Mouse (Mus musculus): Measurements from ENCODE around the gene Pgr.

The Pgr gene

DNA sequence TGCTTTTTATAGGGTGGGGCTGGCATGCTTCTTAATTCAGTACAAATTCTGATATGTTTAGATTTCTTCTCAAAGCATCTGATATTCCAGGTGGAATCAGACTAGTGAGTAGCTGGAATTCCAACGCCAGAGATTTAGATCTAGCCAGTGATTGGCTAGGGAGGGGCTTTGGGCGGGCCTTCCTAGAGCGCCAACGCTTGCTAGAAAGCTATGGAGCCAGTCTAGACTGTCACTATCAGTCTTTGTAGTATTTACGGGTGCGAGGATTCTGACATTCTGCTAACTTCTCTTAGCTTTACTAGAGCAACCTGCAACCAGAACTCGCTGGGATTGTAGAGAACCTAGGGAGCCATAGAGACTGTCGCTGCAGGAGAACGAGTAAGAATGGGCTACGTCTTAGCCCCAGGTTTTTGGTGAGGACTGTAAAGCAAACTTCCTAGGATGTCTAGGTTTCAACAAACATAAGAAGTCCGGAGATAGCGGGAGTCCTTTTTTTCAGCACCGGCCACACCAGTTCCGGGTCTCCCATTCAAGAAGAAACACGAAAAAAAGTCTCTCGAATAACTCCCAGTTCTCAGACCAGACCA, at the start of gene Pgr:
Gene Pgr, plus strand, starts transcription at position 218 of the 587 bp plus-strand sequence.
- DNase-seq, result peak; percentile 23 to 33

GRCm38 (mm10) chr9:8857455-8857854, 42.2 kb upstream of the Pgr start:
- no peak for DNase-seq

DNA sequence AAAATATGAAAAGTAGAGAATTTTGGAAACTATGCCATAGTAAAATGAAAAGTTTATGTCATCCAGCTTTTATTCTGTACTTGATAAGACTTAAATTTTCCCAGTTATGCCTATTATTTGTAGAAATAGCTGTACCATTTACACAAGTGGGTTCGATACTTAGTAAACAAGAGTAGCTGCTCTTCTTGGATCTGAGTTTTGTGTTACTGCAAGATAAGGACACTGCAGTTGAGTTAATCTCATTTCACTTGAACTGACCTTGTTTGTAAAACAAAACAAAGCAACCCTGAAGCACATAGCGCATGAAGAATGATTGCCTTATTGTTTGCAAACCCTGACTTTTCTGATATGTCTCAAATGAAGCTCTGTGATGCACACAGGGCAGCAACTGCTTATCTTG, 31.1 kb upstream of the Pgr start:
- no peak for DNase-seq

- no peak for DNase-seq
Observed at GRCm38 (mm10) chr9:8895205-8895604, 4.4 kb upstream of the Pgr start.

DNA sequence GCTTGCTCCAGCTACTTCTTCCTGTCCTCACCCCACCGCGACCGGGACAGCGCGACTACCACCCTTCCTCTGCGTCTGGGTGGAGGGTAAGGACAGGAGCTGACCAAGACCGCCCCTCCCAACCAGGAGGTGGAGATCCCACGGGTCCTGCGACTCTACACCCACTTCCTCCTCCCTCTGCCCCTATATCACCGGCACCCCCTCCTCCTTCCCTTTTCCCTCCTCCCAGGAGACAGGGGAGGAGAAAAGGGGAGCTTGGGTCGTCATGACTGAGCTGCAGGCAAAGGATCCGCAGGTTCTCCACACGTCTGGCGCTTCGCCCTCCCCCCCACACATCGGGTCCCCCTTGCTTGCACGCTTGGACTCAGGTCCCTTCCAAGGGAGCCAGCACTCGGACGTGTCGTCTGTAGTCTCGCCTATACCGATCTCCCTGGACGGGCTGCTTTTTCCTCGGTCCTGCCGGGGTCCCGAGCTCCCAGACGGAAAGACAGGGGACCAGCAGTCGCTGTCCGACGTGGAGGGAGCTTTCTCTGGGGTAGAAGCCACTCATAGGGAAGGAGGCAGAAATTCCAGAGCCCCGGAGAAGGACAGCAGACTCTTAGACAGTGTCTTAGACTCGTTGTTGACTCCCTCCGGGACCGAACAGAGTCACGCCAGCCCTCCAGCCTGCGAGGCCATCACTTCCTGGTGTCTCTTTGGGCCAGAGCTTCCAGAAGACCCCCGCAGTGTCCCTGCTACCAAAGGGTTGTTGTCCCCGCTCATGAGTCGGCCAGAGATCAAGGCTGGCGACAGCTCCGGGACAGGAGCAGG, 775 bp downstream of the Pgr start:
- peak; percentile 38 to 70 for DNase-seq

GRCm38 (mm10) chr9:8901013-8901646, 1.5 kb downstream of the Pgr start:
- peak; percentile 4 to 44 for DNase-seq

DNA sequence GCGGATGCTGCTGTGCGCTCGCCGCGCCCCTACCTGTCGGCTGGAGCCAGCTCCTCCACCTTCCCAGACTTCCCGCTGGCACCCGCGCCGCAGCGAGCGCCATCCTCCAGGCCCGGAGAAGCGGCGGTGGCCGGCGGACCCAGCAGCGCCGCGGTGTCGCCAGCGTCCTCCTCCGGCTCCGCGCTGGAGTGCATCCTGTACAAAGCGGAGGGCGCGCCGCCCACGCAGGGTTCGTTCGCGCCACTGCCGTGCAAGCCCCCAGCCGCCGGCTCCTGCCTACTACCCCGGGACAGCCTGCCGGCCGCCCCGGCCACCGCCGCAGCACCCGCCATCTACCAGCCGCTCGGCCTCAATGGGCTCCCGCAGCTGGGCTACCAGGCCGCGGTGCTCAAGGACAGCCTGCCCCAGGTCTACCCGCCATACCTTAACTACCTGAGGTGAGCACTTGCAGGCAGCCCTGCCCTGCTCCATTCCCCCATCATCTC, 2.1 kb downstream of the Pgr start:
- DNase-seq, result peak; percentile 11 to 44

DNA sequence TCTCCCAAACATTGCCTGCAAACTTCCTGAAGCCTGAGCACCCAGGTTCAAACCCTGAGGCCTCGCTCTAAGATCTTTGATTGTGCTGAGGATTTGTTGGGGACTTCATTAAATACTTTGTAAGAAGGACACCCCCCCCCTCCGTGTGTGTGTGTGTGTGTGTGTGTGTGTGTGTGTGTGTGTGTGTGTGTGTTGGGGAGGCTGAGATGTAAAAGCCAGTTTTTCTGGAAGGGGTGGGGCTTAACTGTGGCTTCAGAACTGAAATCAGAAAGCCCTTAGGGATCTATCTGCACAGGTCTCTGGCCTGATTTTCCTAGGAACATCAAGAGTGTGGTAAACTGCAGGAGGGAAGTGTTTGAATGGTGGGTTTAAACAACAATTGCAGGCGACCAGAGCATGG, 2.6 kb downstream of the Pgr start:
- DNase-seq, result no peak

GRCm38 (mm10) chr9:8927561-8927960, 27.9 kb downstream of the Pgr start:
- no peak for DNase-seq

- DNase-seq, result no peak
Observed at GRCm38 (mm10) chr9:8937753-8938152, 38.1 kb downstream of the Pgr start.

GRCm38 (mm10) chr9:8953306-8953705, 53.7 kb downstream of the Pgr start:
- no peak for DNase-seq

DNA sequence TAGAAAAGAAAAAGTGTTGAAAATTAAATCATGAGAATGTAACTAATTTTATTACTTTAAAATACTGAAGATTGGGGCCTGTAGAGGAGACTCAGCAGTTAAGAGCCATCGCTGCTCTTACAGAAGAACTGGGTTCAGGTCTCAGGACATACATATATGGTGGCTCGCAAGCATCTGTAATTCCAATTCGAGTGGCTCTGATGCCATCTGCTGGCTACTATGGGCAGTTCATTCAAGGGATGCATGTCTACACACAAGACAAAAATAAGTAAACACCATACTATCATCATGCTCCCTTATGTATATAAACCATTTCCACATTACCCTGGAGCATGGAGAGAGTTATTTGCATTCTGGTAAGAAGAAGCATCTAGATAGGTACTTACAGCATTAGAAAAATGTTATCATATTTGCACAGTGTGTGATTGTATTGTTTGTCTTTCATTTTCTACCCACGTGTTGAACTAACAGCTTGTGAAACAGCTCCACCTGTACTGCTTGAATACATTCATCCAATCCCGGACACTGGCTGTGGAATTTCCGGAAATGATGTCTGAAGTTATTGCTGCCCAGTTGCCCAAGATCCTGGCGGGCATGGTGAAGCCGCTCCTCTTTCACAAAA, 65.0 kb downstream of the Pgr start:
- DNase-seq, result peak in 1 of 2 experiments; percentile 61

GRCm38 (mm10) chr9:8970240-8970639, 70.6 kb downstream of the Pgr start:
- no peak for DNase-seq

DNA sequence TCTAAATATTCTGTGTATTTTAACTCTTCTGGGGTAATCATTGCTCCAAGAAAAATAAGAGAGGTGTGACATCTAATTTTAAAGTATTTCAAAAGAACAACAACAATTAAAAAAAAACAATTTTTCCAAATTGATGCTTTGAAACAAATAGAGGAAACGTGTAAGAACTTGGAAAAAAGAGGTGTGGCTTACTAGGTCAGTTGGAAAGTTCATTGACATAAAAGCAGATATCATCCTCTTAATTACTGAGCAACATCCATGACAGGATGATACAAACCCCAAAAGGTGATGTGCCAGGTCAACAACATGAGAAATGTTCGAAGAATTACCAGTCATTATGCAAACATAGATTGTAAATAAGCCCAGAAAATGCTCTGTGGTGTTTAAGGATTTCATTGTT, 71.9 kb downstream of the Pgr start, which contains the start of gene Gm16485:
Gene Gm16485, plus strand, starts transcription at position 301 of the 400 bp plus-strand sequence.
- no peak for DNase-seq

DNA sequence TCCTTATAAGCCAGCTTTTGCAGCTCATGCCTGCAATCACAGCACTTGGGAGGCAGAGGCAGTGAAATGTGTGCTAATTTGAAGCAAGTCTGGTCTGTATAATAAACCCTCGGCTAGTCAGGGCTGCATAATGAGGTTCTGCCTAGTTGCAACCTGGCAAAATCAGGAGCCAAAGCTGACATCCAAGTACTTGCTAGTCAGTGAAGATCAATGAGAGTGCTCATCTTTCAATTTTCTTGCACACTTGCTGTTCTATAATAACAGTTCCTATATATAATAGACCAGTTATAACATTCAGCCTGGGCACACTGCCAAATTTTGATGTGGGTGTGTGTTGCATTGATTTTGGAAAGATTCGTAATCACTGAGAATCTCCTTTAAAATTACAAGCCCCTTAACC, 78.1 kb downstream of the Pgr start:
- no peak for DNase-seq

DNA sequence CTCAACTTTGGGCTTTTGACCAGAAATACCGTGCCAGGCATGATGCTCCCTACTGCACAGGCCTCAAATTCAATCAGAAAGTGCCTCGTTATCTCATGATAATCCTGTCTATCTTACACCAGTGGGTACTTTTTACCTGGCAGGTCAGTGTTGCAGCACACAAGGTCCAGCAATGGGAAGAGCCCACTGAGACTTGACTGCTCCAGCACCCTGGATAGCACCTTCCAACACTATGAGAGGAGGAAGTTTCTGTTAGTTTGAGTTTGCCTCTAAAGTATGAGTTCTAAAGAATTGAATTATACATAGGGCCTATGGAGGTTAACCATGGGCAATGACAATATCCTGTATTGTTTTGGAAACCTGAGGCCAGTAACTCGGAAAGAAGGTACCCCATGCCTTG, 82.7 kb downstream of the Pgr start:
- no peak for DNase-seq

DNA sequence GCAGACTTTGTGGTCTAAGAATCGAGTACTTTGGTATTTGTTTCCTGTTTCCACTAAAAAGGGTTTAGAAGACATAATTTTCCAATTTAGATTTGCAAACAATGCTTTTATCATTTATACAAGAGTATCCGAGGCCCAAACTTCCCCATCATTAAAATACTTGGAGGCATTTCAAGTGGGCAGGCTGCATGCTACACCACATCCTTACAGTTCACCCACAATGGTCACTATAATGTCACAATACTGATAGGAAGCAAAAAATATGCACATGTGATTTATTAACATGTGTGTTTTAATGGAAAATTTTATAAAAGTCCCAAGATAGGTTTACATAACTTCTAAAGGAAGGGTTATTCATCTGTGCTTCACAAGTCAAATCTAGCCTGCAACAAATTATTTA, 96.9 kb downstream of the Pgr start:
- no peak for DNase-seq

DNA sequence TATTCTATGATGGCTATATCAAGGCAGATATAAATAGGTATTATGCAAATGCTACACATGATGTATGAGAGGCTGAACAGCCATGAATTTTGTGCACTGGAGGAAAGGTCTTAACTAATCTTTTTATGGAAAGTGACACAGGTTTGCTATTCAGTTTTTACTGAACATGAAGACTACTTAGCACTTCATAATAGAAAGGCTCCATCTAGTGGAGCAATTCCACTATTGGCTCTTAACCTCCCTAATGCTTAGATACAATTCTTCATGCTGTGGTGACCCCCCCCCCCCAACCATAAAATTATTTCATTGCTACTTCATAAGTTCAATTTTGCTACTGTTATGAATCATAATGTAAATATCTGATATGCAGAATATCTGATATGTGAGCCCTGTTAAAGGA, 101.5 kb downstream of the Pgr start:
- DNase-seq, result no peak

DNA sequence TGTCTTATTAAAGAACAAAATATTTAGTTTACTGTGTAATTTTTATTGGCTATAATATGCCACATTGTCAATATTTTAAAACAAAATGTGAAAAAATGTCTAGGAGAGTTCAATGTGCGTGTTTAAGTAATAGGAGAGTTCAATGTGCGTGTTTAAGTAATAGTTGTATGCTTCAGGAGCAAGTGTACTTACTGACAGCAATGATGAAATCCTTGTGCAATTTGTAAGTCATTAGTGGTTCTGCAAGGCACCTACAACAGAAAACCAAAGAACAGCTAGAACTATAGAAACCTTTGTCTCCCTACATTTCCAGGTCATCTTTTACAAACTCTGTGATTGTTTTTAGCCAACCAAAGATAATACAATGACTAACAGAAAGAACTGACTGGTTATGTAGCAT, 115.5 kb downstream of the Pgr start:
- DNase-seq, result no peak

All from kidney, postnatal 25 days (tissue).